Mouse (Mus musculus) duodenum, adult 2 months (tissue): ENCODE results near the gene Gbp3. TPM values are rescaled to one million over a fixed set of nuclear protein-coding genes. Genes with fewer than 3 reads are reported as not detected.

Experiments used
- polyA plus RNA-seq: library from polyadenylated mRNA; depleted of rRNA; stranded (reverse); fragments of >200 nt; gene quantifications from 2 replicates; pipeline ENCODE4 v1.2.3, GENCODE M21; 2012; ENCODE audit warnings: low replicate concordance; rRNA removed

Gene Gbp3
- polyA plus RNA-seq, result 8.0 and 9.3 TPM in 2 replicates

DNA sequence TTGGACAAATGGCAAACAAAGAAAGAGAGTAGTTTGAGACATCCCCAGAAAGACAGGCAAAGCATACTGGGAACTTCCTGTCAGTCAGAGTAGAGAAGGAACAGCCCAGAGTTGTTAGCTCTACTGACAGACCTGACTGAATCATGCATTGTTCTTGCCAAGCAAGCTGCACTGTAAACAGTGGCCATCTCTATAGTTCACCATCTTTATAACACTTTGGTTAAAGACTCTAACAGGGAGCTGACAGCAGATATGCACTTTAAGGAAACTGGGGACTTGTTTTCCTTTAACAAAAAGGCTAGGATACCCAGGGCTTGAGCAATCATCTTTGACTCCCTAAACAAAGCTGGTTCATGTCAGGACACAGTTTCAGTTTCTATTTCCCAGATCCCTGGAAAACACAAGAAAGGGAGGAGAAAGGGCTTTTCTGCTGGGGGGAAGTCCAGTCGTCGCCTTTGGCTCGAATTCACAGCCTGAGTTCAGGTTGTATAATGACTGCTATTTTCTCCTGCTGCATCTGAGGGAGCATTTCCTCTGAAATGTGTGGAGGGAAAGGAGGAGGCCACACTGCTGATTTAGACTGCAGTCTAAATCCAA lies at the start of gene Gbp3:
Gbp3 (plus strand) TSS at position 395 of the 597 bp plus-strand sequence.

GRCm38 (mm10) chr3:142530087-142530953 lies 29.5 kb upstream of the Gbp3 start, which contains the start of gene Gbp7:
TSS of gene Gbp7 (plus strand) at chr3:142530342.

DNA sequence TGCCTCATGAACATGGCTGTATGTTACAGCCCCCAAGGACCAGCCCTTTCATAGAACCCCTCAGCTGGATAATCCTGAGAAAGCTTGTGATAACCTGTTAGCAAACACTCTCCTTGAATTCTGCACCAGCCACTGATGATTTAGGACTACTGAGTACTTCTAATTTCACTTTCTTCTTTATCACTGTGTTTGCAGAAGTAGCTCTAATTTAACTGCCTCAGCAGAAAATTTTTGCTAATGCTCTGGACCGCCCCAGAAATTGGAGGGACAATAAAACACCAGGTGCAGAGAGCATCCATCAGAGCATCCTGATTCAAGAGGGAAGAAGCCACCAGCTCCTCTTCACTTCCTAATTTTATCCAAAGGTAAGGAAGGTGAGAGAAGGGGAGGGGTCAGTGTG lies 34.7 kb downstream of the Gbp3 start, which contains the start of gene Gbp2b:
Gbp2b (plus strand) TSS at position 301 of the 400 bp plus-strand sequence.

GRCm38 (mm10) chr3:142620111-142620955 lies 60.5 kb downstream of the Gbp3 start, which contains the start of gene Gbp2:
TSS of gene Gbp2 (plus strand) at chr3:142620602.

Other genes starting within 250 kb of the Gbp3 start
- gene Pdlim5, start 164.3 kb upstream of the Gbp3 start, polyA plus RNA-seq, result 40.6 and 49.9 TPM in 2 replicates
- 0.36 and 0.43 TPM in 2 replicates for gene Gbp5, start 66.0 kb upstream of the Gbp3 start, polyA plus RNA-seq
- gene Gbp7, start 29.7 kb upstream of the Gbp3 start, polyA plus RNA-seq, result 0.15 and 0.28 TPM in 2 replicates
- 0.15 and 0.53 TPM in 2 replicates for gene Gbp2b, start 34.8 kb downstream of the Gbp3 start, polyA plus RNA-seq
- 3.1 and 3.4 TPM in 2 replicates for gene Gbp2, start 60.6 kb downstream of the Gbp3 start, polyA plus RNA-seq
- 0.36 and 0.38 TPM in 2 replicates for gene Kyat3, start 141.0 kb downstream of the Gbp3 start, polyA plus RNA-seq
- gene Gtf2b, start 205.0 kb downstream of the Gbp3 start, polyA plus RNA-seq, result 9.3 and 15.3 TPM in 2 replicates